Mouse (Mus musculus) heart, embryonic 16.5 days (tissue): ENCODE data around the gene Ror2. TPM values are rescaled to one million over a fixed set of nuclear protein-coding genes. Genes with fewer than 3 reads are reported as not detected.
A peak's percentile ranks its signal among the peaks of the same experiment; 100 is the strongest.

ENCODE experiments used
- ATAC-seq: fragments of 200-750 bp; cut with Nextera tagmentation; replicated peaks from 2 replicates; pipeline ENCODE4 v1.8.0; 2017; ENCODE audit warnings: moderate number of reproducible peaks; ENCODE audit not compliant: insufficient read depth, low FRiP score; ENCODE audit errors: extremely low read depth
- H3K27ac ChIP-seq: fragments of 300-500 bp; sonication (generic); 2 replicates; pipeline ENCODE4 v1.5.1; 2014; ENCODE audit warnings: mild to moderate bottlenecking, low read length, control low read depth, moderate library complexity
- H3K27me3 ChIP-seq: fragments of 300-500 bp; sonication (generic); 2 replicates; pipeline ENCODE4 v1.6.1; 2014; ENCODE audit warnings: low read length, mixed read lengths; ENCODE audit not compliant: control insufficient read depth, insufficient read depth
- H3K36me3 ChIP-seq: fragments of 300-500 bp; sonication (generic); 2 replicates; pipeline ENCODE4 v1.6.1; 2014; ENCODE audit not compliant: control insufficient read depth, insufficient read depth
- H3K4me1 ChIP-seq: fragments of 300-500 bp; sonication (generic); 2 replicates; pipeline ENCODE4 v1.6.1; 2014; ENCODE audit warnings: low read length, mixed read lengths; ENCODE audit not compliant: control insufficient read depth, insufficient read depth
- H3K4me2 ChIP-seq: fragments of 300-500 bp; sonication (generic); 2 replicates; pipeline ENCODE4 v1.6.1; 2014; ENCODE audit warnings: low read depth, mild to moderate bottlenecking, control low read depth, low read length
- H3K4me3 ChIP-seq: fragments of 300-500 bp; sonication (generic); 2 replicates; pipeline ENCODE4 v1.5.1; 2014; ENCODE audit warnings: mild to moderate bottlenecking, control low read depth, low read length
- H3K9ac ChIP-seq: fragments of 300-500 bp; sonication (generic); 2 replicates; pipeline ENCODE4 v1.6.1; 2014; ENCODE audit warnings: low read length, control low read depth
- H3K9me3 ChIP-seq: fragments of 300-500 bp; sonication (generic); replicated peaks from 2 replicates; pipeline ENCODE4 v1.6.1; 2016; ENCODE audit warnings: low read length; ENCODE audit not compliant: control insufficient read depth
- WGBS: fragments of 180-500 bp; shearing (Covaris S2); extraction: QIAGEN DNeasy Blood & Tissue Kit; methylation state at CpG from one replicate; pipeline ENCODE4 v1.1.7; 2014; 5-methylcytosine and 5-hydroxymethylcytosine counted together
- polyA plus RNA-seq: library from polyadenylated mRNA; unstranded; fragments of >200 nt; fragmentation: Nextera tagmentation; extraction: Ambion mirVana; gene quantifications from 2 replicates; pipeline ENCODE4 v1.2.1, GENCODE M21; 2015

Ror2 gene
- polyA plus RNA-seq, 1 experiment from 2014 or later, result 13.5 TPM

DNA sequence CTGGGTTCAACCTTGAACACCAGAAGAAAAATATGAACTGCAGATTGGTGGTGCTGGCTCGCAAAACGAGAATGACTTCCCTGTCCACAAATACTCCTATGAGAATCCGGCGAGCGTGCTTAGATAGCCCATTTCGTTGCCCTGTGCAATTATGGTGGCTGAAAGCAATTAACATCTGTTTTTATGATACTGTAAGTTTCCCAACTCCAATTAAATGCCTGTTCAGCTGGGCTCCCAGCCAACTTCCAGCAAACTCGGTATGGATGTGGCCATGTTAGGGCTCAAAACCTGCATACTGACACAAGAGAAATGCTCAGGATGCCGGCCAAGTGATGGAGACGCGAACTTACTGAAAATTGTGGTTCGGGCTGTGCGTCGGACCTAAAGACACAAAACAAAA lies 155.4 kb downstream of the Ror2 start:
- no peaks in the 10 kb centered on the region for H3K36me3 ChIP-seq
- H3K9me3 ChIP-seq, result no peaks in the 10 kb centered on the region
- H3K4me3 ChIP-seq, result no peak overlapping the region
- 80% methylated on average over 13 of the region's 13 CpGs for WGBS
- no peaks in the 10 kb centered on the region for H3K4me1 ChIP-seq
- H3K4me2 ChIP-seq, result no peak overlapping the region
- ATAC-seq, result no peak
- H3K27me3 ChIP-seq, result no peaks in the 10 kb centered on the region
- no peak overlapping the region for H3K27ac ChIP-seq
- no peak overlapping the region for H3K9ac ChIP-seq

GRCm38 (mm10) chr13:53130032-53130431 lies 155.9 kb downstream of the Ror2 start:
- Histone ChIP-seq H3K4me1 (no peaks in the 10 kb centered on the region), H3K4me3 (no peak overlapping the region), H3K9ac (no peak overlapping the region), H3K27me3 (no peaks in the 10 kb centered on the region), H3K36me3 (no peaks in the 10 kb centered on the region), H3K4me2 (no peak overlapping the region), H3K27ac (no peak overlapping the region), H3K9me3 (no peaks in the 10 kb centered on the region)
- no peak for ATAC-seq
- 60% methylated on average over 5 of the region's 5 CpGs for WGBS

GRCm38 (mm10) chr13:53125627-53126026 lies 160.3 kb downstream of the Ror2 start:
- H3K27me3 ChIP-seq, result no peaks in the 10 kb centered on the region
- 84% methylated on average over 5 of the region's 5 CpGs for WGBS
- no peaks in the 10 kb centered on the region for H3K9me3 ChIP-seq
- H3K27ac ChIP-seq, result no peak overlapping the region
- H3K9ac ChIP-seq, result no peak overlapping the region
- H3K4me3 ChIP-seq, result no peak overlapping the region
- ATAC-seq, result no peak
- H3K36me3 ChIP-seq, result no peaks in the 10 kb centered on the region; the same call in 1 of the 2 replicates
- peaks cover 3% of the 10 kb centered on the region; the same call in 1 of the 2 replicates for H3K4me1 ChIP-seq
- no peak overlapping the region for H3K4me2 ChIP-seq

GRCm38 (mm10) chr13:53122085-53122484 lies 163.8 kb downstream of the Ror2 start:
- H3K27ac ChIP-seq, result no peak overlapping the region
- 58% methylated on average over 8 of the region's 8 CpGs for WGBS
- H3K27me3 ChIP-seq, result no peaks in the 10 kb centered on the region
- peaks cover 3% of the 10 kb centered on the region; the same call in 1 of the 2 replicates for H3K4me1 ChIP-seq
- H3K9me3 ChIP-seq, result no peaks in the 10 kb centered on the region
- no peak overlapping the region for H3K4me3 ChIP-seq
- H3K9ac ChIP-seq, result no peak overlapping the region
- no peak overlapping the region for H3K4me2 ChIP-seq
- H3K36me3 ChIP-seq, result peaks cover 2% of the 10 kb centered on the region; the same call in 1 of the 2 replicates
- no peak for ATAC-seq

DNA sequence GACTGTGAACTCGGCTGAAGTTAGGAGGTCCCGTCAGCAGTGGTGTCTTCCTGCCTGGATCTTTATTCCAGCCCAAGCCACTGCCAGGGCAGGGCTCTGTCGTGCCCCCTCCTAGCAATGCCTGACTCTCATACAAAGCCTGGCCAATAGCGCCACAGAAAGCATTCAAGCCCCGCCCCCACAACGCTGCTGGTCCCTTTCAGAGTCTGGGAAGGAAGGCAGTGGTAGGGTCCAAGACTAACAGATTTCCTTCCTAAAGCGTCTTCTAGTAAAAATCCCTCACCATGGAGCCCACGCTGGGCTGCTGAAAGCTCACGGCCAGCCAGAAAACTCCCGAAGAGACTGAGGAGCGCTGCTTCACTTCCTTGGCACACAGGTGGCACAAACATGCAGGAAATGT lies 165.0 kb downstream of the Ror2 start:
- no peak overlapping the region for H3K4me3 ChIP-seq
- peaks cover 2% of the 10 kb centered on the region; the same call in 1 of the 2 replicates for H3K36me3 ChIP-seq
- ATAC-seq, result no peak
- no peak overlapping the region for H3K27ac ChIP-seq
- 41% methylated on average over 11 of the region's 11 CpGs for WGBS
- H3K9ac ChIP-seq, result no peak overlapping the region
- H3K27me3 ChIP-seq, result no peaks in the 10 kb centered on the region
- peaks cover 3% of the 10 kb centered on the region; the same call in 1 of the 2 replicates for H3K4me1 ChIP-seq
- no peak overlapping the region for H3K4me2 ChIP-seq
- H3K9me3 ChIP-seq, result no peaks in the 10 kb centered on the region

GRCm38 (mm10) chr13:53119586-53120426 lies 166.1 kb downstream of the Ror2 start:
- no peak overlapping the region for H3K4me2 ChIP-seq
- no peak overlapping the region for H3K9ac ChIP-seq
- H3K36me3 ChIP-seq, result peaks cover 2% of the 10 kb centered on the region; the same call in 1 of the 2 replicates
- no peaks in the 10 kb centered on the region for H3K27me3 ChIP-seq
- WGBS, result 31% methylated on average over 10 of the region's 10 CpGs
- H3K4me3 ChIP-seq, result no peak overlapping the region
- ATAC-seq, result 0 out of 2 replicates have a peak, but pooled peaks have one; percentile 50
- no peak overlapping the region for H3K27ac ChIP-seq
- peaks cover 3% of the 10 kb centered on the region; the same call in 1 of the 2 replicates for H3K4me1 ChIP-seq
- H3K9me3 ChIP-seq, result no peaks in the 10 kb centered on the region

DNA sequence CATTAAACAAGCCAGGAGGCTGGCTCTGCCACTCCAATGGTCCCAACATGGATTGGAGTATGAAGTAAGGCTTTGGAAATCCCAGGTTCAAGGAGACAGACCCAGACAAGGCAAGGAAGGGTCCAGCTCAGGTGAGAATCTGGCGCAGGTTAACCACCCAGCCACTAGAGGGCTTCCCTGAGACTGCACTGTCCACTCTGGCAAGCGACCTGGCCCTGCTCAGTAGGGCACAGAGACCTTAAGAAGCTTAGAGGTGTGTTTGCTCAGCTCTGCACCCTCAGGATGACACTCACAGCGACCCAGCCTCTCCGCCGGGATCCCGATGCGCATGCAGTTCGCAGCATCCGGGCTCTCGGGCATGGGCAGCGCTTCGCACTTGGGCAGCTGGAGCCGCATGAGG lies 167.5 kb downstream of the Ror2 start:
- H3K9ac ChIP-seq, result no peak overlapping the region
- no peak overlapping the region for H3K27ac ChIP-seq
- no peak overlapping the region for H3K4me3 ChIP-seq
- ATAC-seq, result no peak
- no peaks in the 10 kb centered on the region for H3K27me3 ChIP-seq
- no peaks in the 10 kb centered on the region for H3K9me3 ChIP-seq
- H3K36me3 ChIP-seq, result peaks cover 2% of the 10 kb centered on the region; the same call in 1 of the 2 replicates
- H3K4me1 ChIP-seq, result peaks cover 3% of the 10 kb centered on the region; the same call in 1 of the 2 replicates
- no peak overlapping the region for H3K4me2 ChIP-seq
- WGBS, result 85% methylated on average over 13 of the region's 13 CpGs

DNA sequence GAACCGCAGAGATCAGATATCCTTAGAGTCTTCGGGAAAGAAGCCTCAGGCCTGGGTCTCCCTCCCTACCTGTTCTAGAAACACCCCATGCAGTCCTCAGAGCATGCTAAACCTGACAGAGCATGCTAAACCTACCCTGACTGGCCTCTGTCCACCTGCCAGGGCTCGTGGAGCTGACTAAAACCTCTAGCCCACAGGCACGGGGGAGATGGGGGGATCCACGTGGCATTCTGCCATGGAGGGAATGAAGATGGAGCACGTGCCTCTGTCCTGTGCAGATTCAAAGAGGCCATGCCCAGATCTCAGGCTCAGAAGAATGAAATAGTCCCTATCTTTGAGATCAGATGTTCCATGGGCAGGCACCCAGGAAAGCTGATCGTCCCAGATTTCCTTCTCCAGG lies 168.0 kb downstream of the Ror2 start:
- Histone ChIP-seq H3K27ac (no peak overlapping the region), H3K4me1 (peaks cover 3% of the 10 kb centered on the region; the same call in 1 of the 2 replicates), H3K36me3 (peaks cover 2% of the 10 kb centered on the region), H3K9me3 (no peaks in the 10 kb centered on the region), H3K4me2 (no peak overlapping the region), H3K27me3 (no peaks in the 10 kb centered on the region), H3K9ac (no peak overlapping the region), H3K4me3 (no peak overlapping the region)
- WGBS, result 87% methylated on average over 7 of the region's 7 CpGs
- no peak for ATAC-seq

DNA sequence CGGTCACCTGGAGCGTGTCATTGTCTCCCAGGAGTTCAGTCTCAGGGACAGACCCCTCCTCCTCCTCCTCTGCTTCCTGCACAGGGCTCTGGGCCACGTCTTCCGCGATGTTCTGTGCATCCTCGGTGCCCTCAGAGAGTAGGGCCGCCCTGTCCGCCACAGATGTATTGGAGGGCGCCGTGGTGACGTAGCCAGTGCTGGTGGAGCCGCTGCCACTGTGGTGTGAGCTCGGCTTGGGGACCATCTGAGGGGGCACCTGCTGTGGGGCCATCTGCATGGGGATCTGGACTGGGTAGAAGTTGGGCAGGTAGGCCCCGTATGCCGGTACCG lies 175.7 kb downstream of the Ror2 start:
- Histone ChIP-seq H3K9ac (no peak overlapping the region), H3K9me3 (no peaks in the 10 kb centered on the region), H3K4me1 (no peaks in the 10 kb centered on the region), H3K4me3 (no peak overlapping the region), H3K27ac (no peak overlapping the region), H3K27me3 (no peaks in the 10 kb centered on the region), H3K4me2 (no peak overlapping the region), H3K36me3 (peaks cover 8% of the 10 kb centered on the region)
- 88% methylated on average over 16 of the region's 16 CpGs for WGBS
- ATAC-seq, result no peak
